Mouse (Mus musculus) spleen, postnatal 4 days (tissue): ENCODE data around the gene Nipbl.
"Not testable (repeated sequence)": the region's sequence is repeated elsewhere in the genome, so short reads cannot be mapped to it uniquely, and the experiment has no call there.

Source experiments
- DNase-seq, 2 experiments: peaks; one replicate each; pipeline ENCODE4 v3.0.0; 2022; ENCODE audit warnings: low spot score in 2 of 2

Gene Nipbl

DNA sequence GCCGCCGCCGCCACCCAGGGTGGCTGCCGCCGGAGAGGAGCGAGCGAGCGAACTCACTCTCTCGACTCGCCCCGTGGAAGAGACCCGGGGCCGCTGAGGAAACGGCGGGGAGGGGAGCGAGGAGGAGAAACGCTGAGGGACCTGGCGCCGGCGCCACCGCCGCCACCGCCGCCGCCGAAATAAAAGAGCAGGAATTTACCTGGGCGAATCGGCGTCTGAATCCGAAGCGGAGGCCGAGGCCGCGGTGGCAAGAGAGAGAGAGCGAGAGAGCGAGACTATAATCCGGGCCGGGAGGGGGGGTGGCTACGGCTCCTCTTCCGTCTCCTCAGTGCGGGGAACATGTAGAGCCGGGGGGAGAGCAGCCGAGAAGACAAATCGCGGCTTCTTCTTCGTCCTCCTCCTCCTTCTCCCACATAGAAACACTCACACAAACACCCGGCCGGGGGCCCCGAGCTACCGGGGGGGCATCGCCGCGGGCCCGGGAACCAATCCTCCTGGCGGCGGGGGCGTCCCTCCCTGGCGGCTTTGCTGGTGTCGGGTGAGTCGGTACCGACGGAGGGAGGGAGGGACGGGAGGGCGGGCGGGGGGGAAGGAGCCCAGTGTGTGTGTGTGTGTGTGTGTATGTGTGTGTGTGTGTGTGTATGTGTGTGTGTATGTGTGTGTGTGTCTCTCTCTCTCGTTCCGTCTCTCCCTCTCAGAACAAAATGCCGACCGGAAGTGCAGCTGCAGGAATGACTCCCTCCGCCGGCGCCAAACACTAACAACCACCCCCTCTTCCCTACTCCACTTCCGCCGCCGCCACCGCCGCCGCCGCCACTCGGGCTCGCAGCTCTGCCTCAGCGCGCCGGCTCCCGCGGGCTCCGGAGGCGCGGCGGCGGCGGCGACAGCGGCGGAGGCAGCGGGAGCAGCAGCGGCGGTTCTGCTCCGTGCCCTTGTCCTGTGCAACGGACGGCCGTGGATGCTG is at the start of gene Nipbl:
Gene Nipbl, minus strand, starts transcription at position 538 of the 964 bp plus-strand sequence.
- peak; percentile 87 to 94 for DNase-seq

DNA sequence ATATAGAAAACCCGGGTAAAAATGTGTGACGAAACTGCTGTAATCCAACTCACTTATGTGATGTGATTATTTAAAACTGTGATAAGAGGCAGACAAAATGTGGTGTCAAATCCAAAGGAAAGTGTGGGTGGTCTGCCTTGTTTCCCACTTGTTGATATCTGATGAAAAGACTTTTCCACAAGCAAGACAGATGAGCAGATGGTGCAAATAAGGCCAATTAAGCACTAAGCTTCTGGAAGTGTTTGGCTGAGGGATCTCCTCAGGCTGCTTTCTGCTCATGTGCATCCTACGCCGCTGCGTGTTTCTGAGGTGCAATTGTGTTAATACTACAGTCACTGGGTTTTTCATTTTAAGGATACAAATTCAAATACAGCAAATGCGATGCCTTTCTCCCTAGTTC is 41.0 kb upstream of the Nipbl start:
- DNase-seq, result no peak

DNA sequence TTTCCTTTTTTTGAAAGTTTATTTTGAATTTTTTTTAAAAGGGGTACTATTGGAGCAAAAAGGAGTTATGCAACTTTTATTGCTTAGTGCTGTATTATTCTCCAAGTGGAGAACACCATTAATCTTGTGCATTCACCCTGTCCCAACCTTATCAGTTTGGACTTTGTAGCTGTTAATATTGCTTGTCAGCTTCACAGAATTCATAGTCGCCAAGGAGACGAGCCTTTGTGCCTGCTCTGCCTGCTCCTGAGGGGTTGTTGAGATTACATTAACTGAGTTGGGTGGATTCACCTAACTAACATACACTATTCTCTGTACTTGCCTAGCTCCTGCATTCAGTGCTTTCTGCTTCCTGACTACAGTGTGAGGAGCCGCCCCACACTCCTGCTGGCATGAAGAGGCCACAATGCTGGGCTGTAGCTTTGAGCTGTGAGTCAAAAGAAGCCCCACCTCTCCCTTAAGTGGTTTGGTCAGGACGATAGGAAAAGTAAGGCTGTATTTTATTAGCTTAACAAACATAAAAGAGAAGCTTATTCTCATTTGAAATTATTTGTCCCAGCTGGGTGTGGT is 24.8 kb upstream of the Nipbl start:
- DNase-seq, result no peak

DNA sequence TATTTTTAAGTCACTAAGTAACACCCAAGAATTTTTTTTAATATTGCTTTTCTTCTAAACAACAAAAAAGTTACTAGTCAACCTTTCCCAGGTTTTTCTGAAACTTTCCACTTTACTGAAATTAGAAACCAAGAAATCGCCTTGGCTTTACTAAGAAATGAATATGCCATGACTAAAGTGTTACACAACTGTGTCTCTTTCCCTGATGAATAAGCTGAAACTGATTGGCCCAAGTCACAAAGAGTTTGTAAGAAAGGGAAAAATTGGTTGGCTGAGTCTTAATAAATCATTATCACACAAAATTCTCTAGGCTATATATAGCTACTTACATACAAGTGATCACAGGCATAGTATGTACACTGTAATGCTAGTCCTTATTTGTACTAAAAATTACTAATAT is 19.3 kb upstream of the Nipbl start:
- no peak for DNase-seq

DNA sequence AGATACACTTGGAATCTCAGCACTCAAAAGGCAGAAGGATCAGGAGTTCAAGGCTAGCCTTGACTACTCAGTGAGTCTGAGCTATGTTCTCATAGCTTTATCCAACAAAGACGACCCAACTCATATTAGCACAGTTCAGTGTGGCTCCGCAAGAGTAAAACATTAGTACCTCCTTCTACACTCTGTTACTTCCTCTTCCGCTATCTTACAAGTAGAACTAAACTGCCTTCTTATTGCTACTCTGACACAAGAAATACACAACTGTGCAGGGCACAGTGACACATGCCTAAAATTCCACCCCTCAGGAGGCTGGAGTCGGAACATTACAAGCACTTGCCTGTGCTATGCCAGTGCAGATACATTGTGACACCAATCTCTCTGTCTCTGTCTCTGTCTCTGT is 18.5 kb upstream of the Nipbl start:
- no peak for DNase-seq

DNA sequence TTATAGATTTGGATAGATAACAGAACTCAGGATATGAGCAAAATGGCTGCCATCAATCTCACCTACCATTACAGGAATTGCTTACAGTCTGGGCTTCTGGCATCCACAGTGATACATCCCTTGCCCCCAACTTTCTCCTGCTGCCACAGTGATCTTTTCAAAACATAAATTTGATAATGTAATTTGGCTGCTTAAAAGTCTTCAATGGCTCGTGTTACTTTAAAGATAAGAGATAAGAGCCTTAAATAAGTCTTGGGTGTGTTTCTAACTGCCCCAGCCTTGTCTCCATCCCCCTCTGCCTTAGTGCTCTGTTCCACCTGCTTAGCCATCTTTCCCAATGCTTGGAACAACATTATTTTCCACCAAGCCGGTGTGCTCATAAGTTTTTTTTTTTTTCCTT is 16.6 kb upstream of the Nipbl start:
- DNase-seq, result no peak

DNA sequence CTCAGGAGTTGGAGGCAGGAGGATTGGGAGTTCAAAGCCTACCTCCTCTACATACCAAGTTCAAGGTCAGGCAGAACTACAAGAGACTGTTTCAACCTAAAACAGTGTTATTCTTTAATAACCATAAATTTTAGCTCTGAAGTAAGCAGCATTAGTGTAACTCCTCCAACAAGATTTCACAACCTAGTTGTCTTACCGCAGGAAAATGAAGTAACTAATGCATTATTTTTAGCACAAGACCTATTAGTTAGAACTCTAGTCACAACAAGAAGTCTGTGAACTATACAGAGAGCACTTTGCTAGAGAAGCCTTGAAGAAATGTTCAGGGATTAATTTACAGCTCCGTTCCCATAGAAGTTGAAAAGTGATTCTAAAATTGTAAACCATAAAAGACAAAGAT is 15.7 kb upstream of the Nipbl start:
- DNase-seq, result no peak

DNA sequence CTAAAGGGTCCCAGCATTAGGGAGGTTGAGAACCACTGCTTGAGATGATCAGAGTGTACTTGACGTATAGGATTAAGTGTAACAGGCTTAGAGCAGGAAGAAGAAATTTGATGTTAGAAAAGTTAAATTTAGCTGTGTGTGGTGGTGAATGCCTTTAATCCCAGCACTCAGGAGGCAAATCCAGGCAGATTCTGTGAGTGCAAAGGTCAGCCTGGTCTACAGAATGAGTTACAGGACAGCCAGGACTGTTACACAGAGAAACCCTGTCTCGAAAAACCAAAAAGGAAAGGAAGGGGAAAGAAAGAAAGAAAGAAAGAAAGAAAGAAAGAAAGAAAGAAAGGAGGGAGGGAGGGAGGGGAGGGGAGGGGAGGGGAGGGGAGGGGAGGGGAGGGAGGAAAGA is 12.0 kb upstream of the Nipbl start:
- DNase-seq, result not testable (repeated sequence)

DNA sequence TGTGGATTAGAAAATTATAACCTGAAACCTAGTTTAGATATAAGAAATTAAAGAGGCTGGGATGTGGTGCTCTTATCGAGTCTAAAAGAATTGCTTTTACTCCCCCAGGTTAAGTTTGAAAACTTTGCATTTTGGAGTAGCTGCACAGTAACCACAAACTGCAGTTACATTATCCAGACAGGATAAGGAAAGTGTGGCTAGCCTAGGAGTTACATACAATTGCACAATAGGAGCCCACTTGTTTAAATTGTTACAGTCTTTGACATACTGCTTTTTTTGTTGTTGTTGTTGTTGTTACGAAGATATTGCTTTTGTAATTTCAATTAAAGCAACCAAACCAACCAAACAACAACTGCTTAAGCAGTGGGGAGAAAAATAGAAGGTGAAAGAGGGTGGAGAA is 11.2 kb upstream of the Nipbl start:
- DNase-seq, result no peak

DNA sequence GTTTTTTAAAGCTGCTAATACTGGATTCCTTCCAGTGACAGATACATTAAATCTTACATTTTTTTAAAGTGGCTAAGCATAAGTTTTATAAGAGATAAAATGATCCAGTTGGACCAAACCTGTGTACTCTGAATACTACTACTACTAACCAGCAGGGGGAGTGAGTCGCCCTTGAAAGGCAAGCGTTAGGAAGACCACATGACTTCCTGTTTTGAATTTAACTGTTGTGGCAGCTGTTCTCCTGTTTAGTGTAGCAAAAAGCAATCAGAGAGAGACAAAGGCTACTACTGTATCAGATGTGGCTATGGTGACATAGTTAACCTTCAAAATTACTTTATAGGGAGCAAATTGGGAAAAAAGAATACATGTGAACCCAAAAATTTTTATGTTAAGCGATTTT is 6.8 kb upstream of the Nipbl start:
- DNase-seq, result peak; percentile 49 to 66

DNA sequence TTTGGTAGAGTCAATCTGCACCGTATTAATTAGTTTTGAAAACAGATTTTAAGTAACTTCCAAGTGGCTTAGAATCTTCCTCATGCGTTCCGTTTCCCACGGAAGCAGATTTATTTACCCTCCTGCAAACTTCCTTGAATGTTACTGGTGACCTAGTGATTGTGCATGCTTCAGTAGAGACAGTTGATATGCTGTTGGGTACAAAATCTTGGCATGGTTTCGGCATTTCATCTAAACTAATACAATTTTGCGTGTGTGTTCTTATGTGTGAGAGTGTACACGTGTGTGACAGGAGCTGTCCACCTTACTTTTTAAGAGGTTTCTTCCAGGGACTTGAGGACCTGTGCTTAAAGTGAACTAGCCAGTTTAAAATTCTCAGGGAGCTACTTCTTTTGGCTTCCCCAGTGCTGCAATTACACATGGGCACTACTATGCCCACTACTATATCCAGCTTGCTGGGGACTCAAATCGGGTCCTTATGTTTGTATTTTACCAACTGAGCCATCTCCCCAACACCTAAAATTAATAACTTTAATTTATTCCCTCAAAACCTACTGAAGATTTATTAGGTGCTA is 3.0 kb upstream of the Nipbl start:
- DNase-seq, result no peak

DNA sequence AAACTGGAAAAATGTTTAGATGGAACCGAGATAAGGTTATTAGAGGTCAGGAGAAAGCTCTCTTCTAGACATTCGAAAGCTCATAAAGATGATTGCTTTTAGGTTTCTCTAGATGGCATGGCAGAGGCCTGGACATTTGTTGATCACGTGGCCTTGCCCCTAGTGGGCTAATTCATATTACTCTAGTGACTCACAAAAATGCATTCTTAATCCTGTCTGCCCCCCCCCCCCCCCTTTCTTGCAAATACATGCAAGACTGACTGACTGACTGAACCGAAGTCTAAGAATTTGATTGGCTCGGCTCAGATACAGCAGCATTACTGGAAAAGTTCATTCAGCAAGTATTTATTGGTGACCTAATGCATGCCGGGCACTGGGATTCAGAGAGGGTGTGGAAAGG is 2.2 kb upstream of the Nipbl start:
- DNase-seq, result peak in 1 of 2 experiments; percentile 39

DNA sequence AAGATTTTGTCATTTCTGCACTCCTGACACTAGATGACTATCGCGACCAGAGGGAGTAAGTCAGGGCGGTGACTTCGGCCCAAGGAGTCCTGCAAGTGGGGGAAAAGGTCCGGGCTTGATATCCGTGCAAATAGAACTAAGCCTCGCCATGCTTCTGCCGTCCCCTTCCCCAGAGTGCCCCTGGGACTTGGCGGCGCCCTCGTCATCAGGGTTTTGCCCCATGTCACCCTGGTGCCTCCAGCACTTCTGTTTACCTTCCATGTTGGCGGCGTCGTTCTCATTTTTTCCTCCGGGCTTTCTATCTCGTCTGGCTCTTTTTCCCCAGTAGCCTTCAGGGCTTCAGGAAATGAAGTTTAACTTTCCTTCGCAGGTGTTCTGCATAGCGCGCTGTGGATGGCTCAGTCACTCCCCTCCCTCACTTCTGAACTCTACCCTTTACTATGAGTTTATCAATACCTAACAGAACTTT is 1.7 kb upstream of the Nipbl start:
- DNase-seq, result peak; percentile 35 to 76

DNA sequence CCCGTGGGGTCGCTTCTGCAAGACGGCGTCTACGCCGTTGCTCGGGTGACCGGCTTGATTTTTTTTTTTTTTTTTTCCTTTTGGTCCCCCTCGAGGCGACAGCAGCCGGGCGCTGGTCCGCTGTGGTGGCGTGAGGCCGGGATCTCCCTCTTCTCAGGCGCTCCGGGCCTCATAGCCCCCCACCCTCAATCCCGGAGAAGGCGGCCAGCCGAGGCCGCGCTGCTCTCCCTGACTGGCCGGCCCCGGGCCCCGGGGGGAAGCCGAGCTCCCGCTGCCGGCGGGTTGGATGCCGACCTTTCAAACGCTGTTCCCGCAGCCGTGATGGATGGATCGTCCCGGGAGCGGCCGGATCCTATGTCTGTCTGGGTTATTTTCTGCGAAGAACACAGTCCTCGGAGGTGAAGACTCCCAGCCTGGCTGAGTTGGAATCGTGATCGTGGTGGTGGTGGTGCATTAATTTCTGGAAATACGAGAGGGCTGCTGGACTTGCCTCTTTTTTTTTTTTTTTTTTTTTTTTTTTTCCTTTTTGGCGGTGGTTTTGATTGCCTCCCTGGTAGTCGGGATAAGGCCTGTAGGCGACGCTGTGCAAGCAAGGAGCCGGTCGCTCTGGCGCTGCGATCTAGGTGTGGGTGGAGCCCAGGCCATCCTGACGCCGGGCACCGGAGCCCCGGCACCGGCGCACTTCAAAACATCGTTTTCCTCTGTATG is 781 bp upstream of the Nipbl start:
- peak; percentile 86 to 91 for DNase-seq

DNA sequence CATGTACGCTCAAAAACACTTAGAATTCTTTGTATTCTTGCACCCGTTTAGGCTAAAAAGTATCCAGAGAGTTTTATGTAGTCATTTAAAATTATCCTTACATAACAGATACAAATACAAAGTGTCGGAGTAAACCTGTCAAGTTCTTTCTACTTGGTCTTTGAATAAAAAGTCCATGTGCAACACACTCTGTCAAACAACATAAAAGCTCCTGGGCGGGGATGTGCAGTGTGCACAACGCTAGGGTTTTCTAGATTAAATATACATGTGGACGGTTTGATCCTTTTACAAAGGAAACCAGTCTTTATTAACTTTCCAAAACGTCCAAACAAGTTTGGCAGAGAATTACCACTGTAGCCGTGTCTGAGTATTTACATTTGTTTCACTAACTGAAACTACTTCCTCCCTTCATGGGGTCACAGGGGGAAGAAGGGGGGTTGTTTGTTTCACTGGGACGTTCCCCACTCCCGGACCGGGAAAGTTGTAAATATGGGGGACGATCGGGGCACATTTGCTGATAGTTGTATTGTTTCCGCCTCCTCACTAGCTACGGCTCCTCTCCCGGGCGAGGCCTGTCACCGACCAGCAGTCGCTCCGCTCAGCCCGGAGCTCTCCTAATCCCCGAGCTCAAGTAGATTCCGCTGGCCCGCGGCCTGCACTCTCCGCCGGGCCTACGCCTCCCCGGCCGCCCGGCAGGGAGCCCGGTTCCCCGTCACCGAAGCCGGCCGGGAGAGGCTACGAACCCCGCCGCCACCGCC is 916 bp downstream of the Nipbl start:
- DNase-seq, result peak; percentile 69 to 88

DNA sequence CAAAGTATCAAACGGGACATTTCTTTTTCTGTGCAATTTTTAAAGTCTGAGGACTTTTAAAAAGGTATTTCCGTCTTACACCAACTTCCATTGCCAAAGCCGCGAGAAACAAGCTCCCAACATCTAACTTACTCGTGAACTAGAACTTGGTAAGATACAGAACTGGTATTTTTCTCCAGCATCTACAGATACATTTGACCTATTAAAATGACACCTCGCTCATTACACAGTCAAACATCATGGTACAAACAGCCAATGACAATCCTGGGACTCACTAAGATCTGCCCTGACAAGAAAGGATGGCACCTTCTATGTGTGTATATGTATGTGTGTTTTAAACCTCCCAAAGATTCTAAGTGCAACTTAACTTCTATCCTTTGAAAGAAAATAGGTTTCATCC is 1.5 kb downstream of the Nipbl start:
- DNase-seq, result no peak

DNA sequence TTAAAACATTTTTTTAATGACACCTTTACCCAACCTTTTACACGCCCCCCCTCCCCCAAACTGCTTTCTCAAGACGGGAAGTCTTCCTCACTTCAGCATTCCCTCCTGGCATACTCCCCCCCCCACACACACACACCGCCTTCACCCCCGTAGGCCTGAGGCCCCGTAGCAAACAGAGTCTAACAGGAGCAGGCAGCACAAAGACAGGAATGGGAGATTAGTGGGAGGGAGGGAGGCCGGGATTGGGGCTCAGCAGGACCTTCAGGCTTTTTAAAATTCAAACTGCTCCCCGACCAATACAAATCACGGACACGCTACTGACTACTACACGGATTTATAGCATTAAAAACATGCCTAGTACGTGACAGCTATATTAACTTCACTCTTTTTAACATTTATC is 2.1 kb downstream of the Nipbl start:
- DNase-seq, result no peak

DNA sequence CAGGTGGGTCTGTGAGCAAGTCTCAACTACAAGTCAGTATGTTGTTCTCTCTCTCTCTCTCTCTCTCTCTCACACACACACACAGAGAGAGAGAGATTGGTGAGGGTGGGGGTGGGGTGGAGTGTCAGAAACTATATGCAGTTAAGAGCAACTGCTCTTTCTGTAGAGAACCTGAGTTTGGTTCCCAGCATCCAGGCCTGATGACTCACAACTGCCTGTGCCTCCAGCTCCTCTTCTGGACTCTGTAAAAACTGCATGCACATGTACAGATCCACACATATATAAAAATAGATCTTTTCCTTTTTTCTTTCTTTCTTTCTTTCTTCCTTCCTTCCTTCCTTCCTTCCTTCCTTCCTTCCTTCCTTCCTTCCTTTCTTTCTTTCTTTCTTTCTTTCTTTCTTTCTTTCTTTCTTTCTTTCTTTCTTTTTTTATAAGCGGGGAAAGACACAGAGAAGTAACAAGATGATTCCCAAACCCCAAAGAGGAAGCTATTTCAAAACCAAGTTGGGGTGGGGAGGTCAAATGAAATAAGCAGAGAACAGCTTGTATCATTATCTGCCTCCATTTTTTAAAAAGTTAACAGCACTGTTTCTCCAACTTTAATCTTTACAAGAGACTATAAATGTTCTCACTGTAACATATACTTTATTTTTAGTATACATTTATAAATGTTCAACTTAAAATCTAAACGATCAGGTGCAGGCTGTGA is 10.9 kb downstream of the Nipbl start:
- no peak for DNase-seq

DNA sequence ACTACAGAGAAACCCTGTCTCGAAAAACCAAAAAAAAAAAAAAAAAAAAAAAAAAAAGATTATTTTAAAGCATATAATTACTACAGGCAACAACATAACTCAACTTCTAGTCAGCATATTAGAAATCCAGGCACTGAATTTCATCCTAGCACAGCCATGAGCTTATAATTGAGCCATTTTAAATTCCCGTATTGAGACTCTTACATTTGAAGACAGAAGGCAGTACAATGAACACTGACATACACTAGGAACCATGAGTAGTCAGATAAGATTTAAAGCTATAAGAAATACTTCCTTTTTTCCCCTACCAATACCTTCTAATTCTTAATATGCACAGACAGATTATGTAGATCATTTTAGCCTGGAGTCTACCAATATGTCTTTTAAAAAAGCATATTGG is 11.7 kb downstream of the Nipbl start:
- DNase-seq, result no peak

DNA sequence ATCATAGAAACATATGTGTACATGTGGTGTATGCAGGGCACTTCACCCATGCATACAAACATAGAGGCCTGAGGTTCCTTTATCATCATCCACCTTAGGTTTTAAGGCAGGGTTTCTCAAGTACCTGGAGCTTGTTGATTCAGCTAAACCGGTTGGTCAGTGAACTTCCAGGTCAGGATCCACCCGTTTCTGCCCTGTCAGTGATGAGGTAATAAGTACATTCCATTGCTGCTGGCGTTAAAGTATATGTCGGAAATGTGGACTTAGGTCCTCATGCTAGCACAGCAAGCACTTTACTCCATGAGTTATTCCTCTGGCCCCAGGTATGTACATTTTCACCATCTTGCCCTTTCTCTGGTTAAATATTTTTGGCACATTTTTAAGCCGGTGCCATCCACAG is 14.8 kb downstream of the Nipbl start:
- no peak for DNase-seq

DNA sequence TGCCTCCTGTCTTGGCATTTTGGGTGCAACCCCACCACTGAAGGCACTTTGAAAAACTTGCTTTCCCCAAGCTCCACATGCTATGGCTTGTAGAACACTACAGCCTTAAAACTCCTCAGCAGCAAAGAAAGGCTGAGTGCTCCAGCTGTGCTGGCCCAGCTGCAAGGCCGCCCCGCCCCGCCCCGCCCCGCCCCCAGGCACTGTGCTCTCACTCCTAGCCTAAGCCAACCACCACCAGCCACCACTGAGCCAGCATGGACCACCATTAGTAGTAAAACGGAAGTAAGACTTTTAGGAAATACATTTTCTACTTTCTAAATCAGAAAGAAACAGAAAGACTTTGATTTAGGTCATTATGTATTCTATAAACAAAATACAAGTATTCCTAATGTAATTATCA is 23.4 kb downstream of the Nipbl start:
- no peak for DNase-seq
